Mouse (Mus musculus) heart, adult 8-10 months (tissue): ENCODE measurements around the gene Rnf141. TPM values are rescaled to one million over a fixed set of nuclear protein-coding genes. Genes with fewer than 3 reads are reported as not detected.

Source experiments
- DNase-seq: peaks from one replicate; pipeline ENCODE4 v3.0.0; 2022; ENCODE audit warnings: low spot score
- total RNA-seq, 4 experiments: library from RNA; stranded (reverse); gene quantifications; 2 replicates each; pipeline ENCODE4 v1.2.4; 2022

Gene Rnf141
- total RNA-seq, 4 experiments from 2014 or later, result 36.4 to 44.5 (median 39.8) TPM

DNA sequence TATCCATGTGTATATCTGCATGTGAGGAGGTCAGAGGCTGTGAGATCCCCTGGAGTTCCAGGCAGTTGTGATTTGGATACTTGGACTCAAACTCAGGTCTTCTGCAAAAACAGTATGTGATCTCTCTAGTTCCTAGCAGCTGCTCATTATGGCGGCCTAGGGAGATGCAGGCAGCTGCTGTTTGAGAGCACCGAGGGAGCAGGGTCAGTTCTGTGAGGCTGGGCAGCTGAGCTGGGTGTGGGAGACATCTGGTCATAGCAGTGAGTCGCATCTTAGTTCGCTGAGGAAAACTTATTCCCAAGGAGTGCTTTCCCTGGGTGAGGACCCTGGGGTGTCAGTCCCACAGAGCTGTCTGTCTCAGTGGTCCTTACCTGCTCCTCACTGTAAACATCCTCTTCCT is 49.5 kb downstream of the Rnf141 start:
- no peak for DNase-seq

DNA sequence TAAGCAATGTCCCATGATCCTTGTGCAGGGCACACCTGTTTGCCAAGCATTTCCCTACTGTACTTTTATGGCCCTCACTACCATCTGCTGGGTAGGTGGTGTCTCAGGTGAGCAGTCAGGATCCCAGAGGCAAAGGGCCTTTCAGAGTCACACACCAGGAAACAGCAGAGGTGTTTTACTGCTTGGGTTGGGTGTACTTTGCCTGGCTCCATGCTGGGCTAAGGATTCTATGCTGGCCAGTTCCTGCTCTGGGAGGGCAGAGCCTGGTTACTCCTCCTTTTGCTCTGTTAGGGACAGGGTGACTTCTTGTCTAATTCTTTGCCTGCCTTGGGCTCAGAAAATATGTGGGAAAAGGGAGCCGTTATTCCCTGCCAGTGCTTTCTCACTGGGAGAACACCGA is 51.4 kb downstream of the Rnf141 start:
- DNase-seq, result no peak

DNA sequence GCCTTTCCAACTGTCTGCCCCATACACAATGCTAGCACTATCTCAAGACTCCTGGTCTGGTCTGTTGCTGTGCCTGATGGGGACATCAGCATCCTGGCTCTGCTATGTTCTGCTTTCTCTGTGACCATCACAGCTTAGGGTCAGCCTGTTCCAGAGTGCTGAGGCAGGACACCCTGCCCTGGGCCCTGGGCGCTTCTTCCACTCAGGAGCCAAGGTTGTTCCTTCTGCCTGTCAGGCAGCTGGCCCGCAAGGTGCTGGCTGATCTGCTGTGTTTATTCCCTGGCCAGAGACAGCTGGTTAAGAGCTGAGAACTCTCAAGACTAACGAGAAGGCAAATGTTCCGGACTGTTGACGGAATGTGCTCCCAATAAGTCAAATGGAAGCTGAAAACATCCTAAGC is 52.1 kb downstream of the Rnf141 start:
- no peak for DNase-seq

- DNase-seq, result no peak
These were observed 53.4 kb downstream of the Rnf141 start for GRCm38 (mm10) chr7:110790878-110791277.

- DNase-seq, result peak; percentile 82
These were observed 56.9 kb downstream of the Rnf141 start for GRCm38 (mm10) chr7:110787310-110787709.

GRCm38 (mm10) chr7:110785741-110786146 is 58.5 kb downstream of the Rnf141 start:
- DNase-seq, result no peak

DNA sequence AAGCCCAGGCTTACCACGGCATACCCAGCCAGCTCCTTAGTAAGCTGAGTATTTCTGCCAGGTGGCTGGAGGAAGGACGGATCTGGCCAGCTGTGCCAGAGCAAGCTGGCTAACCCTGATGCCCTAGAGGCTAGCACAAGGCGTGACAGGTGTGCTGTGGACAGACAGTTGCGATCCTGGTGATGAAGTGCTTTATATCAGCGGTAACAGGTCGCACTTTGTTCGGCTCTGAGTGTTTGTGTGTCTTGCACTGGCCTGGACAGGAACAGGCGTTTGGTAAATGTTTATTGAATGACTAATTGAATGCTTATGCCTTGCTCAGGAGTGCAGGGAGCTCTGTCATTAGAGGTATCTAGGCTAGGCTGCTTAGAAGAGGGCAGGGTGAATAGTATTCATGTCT is 59.3 kb downstream of the Rnf141 start:
- DNase-seq, result no peak

DNA sequence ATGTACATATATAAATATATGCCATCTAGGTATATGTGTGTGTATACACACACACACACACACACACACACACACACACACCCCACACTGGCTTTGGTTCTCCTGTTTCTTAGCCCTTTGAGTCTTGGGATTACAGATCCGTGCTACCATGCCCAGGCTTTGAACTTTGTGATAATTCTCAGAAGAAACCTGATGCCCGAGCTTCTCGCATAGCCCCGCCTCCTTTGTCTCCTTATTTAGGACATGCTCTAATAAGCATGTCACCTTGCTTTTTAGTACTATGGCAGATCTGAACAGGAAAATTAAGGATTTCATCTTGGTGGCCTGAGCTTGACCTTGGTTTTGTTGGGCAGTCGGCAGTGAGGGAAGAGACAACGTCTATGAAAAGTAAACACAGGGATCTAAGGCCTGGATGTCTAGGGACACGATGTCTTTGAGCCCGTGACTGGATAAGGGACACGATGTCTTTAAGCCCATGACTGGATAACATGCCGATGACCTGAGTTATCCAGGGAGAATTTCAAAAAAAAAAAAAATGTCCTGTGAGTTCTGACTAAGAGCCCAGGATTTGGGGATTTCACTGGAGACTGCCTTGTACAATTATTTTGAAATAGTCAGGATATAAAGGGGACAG is 61.3 kb downstream of the Rnf141 start:
- peak; percentile 46 for DNase-seq

GRCm38 (mm10) chr7:110782135-110782534 is 62.1 kb downstream of the Rnf141 start:
- DNase-seq, result peak; percentile 75

GRCm38 (mm10) chr7:110781231-110781711 is 63.0 kb downstream of the Rnf141 start:
- no peak for DNase-seq

- DNase-seq, result no peak
These were observed 63.7 kb downstream of the Rnf141 start for GRCm38 (mm10) chr7:110780520-110780919.

GRCm38 (mm10) chr7:110779605-110780111 is 64.6 kb downstream of the Rnf141 start:
- DNase-seq, result no peak

GRCm38 (mm10) chr7:110778933-110779332 is 65.3 kb downstream of the Rnf141 start:
- no peak for DNase-seq

- DNase-seq, result no peak
These were observed 66.9 kb downstream of the Rnf141 start for GRCm38 (mm10) chr7:110777146-110778001.

DNA sequence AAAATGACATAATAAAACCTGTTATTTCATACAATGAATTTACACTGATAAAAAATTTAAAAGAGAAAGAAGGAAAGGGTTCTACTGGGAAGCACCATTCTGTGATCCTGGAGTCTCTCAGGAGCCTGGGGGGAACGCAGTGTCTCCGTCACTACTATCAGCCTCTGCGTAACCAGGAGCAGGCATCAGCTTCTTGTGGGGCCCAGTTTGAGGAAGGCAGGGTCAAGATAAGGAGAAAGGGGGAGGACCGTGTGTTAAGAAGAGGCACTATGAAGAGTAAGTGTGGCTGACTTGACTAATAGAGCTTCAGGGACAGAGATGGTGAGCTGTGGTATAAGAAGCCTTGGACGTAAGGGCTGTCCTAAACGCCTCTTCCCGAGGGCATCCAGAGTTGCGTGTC is 69.6 kb downstream of the Rnf141 start:
- no peak for DNase-seq

DNA sequence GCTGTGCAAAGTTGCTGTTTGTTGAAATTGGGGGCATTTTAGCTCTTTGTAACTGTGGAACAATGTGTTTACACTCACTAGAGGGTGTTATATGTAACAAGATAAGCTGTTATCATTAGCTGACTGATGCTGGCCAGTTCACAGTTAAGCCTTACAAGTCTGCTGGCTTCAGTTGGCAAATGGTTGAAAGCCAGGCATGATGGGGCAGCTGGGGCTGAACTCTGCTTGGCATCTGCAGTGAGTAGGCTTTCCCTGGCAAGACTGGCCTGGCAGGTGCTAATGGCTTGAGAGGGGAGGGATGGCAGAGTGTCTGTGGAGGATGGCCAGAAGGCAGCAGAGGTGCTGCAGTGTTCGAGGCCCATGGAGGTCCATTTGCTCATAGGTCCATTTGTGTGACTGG is 70.2 kb downstream of the Rnf141 start:
- DNase-seq, result peak; percentile 48

GRCm38 (mm10) chr7:110773204-110774002 is 70.9 kb downstream of the Rnf141 start:
- peak; percentile 70 for DNase-seq

DNA sequence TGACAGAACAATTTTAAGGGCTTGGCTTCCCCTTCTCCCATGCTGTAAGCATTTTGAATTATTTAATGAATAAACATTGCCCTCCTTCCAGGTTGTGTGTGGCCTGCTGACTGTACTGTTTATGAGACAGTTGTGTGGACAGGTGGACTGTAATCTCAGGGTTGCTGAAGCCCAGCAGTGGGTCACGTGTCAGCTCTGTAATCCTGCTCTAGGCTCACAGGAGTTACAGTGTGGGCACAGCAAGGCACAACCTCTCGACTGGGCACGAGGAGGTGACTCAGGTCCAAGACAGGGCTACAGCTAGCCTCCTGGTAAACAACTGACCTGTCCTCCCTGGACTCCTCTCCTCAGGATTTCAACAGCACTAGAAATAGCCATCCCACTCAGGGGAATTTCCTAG is 71.9 kb downstream of the Rnf141 start:
- DNase-seq, result no peak

GRCm38 (mm10) chr7:110770949-110771348 is 73.3 kb downstream of the Rnf141 start:
- no peak for DNase-seq

DNA sequence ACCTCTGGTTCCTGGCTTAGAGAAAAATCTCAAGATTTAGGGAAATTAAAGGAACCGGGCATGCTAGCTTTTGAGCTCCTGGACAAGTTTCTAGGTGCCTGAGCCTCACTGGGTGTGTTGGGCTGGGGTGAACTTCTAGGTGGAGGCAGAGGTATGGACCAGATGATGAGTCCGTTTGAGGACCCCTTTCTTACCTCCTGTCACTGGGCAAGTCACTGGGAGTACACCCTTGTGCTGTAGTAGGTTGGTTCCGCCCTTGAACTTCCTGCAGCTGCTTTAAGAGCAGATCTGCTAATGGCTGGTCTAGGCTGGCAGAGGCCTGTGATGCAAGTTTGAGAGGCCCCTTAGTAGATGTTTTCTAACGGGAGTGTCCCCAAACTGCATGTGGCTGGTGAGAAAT is 75.2 kb downstream of the Rnf141 start:
- DNase-seq, result peak; percentile 43

GRCm38 (mm10) chr7:110768451-110769064 is 75.7 kb downstream of the Rnf141 start:
- DNase-seq, result no peak
